Mouse (Mus musculus) liver, embryonic 13.5 days (tissue): ENCODE measurements at regions not wholly inside any gene's neighbourhood (a gene's known extent, or its start where the extent isn't known, plus 50 kb on each side); places are given as distances from the start of the nearest gene placed in this dataset.

Experiments
- ATAC-seq: fragments of 200-750 bp; cut with Nextera tagmentation; 2 replicates; pipeline ENCODE4 v1.8.0; 2017; ENCODE audit warnings: low read depth, mild to moderate bottlenecking, moderate number of reproducible peaks, moderate library complexity
- DNase-seq: peaks from one replicate; pipeline ENCODE4 v3.0.0; 2022
- H3K27ac ChIP-seq: fragments of 300-500 bp; sonication (generic); 2 replicates; pipeline ENCODE4 v1.5.1; 2015; ENCODE audit warnings: moderate library complexity, mild to moderate bottlenecking, inconsistent platforms
- H3K27me3 ChIP-seq: fragments of 300-500 bp; sonication (generic); 2 replicates; pipeline ENCODE4 v1.6.1; 2015; ENCODE audit warnings: mild to moderate bottlenecking, inconsistent platforms
- H3K36me3 ChIP-seq: fragments of 300-500 bp; sonication (generic); 2 replicates; pipeline ENCODE4 v1.6.1; 2015; ENCODE audit warnings: mild to moderate bottlenecking, inconsistent platforms
- H3K4me1 ChIP-seq: fragments of 300-500 bp; sonication (generic); replicated peaks from 2 replicates; pipeline ENCODE4 v1.6.1; 2015; ENCODE audit warnings: inconsistent platforms
- H3K4me2 ChIP-seq: fragments of 300-500 bp; sonication (generic); 2 replicates; pipeline ENCODE4 v1.6.1; 2015; ENCODE audit warnings: inconsistent platforms, mild to moderate bottlenecking, moderate library complexity
- H3K4me3 ChIP-seq: fragments of 300-500 bp; sonication (generic); replicated peaks from 2 replicates; pipeline ENCODE4 v1.5.1; 2015; ENCODE audit warnings: mild to moderate bottlenecking, inconsistent platforms
- H3K9ac ChIP-seq: fragments of 300-500 bp; sonication (generic); 2 replicates; pipeline ENCODE4 v1.6.1; 2015; ENCODE audit warnings: mild to moderate bottlenecking, inconsistent platforms
- H3K9me3 ChIP-seq: fragments of 300-500 bp; sonication (generic); replicated peaks from 2 replicates; pipeline ENCODE4 v1.6.1; 2016; ENCODE audit warnings: inconsistent platforms
- WGBS: fragments of 180-500 bp; shearing (Covaris S2); methylation state at CpG from one replicate; pipeline ENCODE4 v1.1.7; 2015; ENCODE audit not compliant: insufficient replicate concordance; 5-methylcytosine and 5-hydroxymethylcytosine counted together

GRCm38 (mm10) chr7:71289702-71290101 is 61.6 kb downstream of the Gm10295 start:
- H3K4me1 ChIP-seq: no peaks in the 10 kb centered on the region
- no peak overlapping the region for H3K27ac ChIP-seq

GRCm38 (mm10) chr7:71289266-71289665 is 62.0 kb downstream of the Gm10295 start:
- Histone ChIP-seq H3K4me2 (no peak overlapping the region), H3K9ac (no peak overlapping the region), H3K36me3 (no peaks in the 10 kb centered on the region), H3K4me3 (no peak overlapping the region), H3K9me3 (no peaks in the 10 kb centered on the region), H3K27me3 (no peaks in the 10 kb centered on the region), H3K27ac (no peak overlapping the region), H3K4me1 (no peaks in the 10 kb centered on the region)
- no peak for DNase-seq
- 64% methylated on average over 5 of the region's 5 CpGs for WGBS
- ATAC-seq: no peak

More at GRCm38 (mm10) chr7:71289702-71290101, 61.6 kb downstream of the Gm10295 start:
- Histone ChIP-seq H3K9me3 (no peaks in the 10 kb centered on the region), H3K4me2 (no peak overlapping the region), H3K9ac (no peak overlapping the region), H3K4me3 (no peak overlapping the region), H3K36me3 (no peaks in the 10 kb centered on the region), H3K27me3 (no peaks in the 10 kb centered on the region)
- DNase-seq: no peak
- ATAC-seq: no peak
- 26% methylated on average over 4 of the region's 4 CpGs for WGBS

GRCm38 (mm10) chr7:71287441-71287840 is 63.8 kb downstream of the Gm10295 start:
- DNase-seq: no peak
- Histone ChIP-seq H3K36me3 (no peaks in the 10 kb centered on the region), H3K27ac (no peak overlapping the region), H3K4me2 (no peak overlapping the region), H3K4me1 (no peaks in the 10 kb centered on the region), H3K4me3 (no peak overlapping the region), H3K9ac (no peak overlapping the region), H3K9me3 (no peaks in the 10 kb centered on the region), H3K27me3 (no peaks in the 10 kb centered on the region)
- 72% methylated on average over 7 of the region's 7 CpGs for WGBS
- ATAC-seq: no peak

GRCm38 (mm10) chr7:71284246-71284645 is 67.0 kb downstream of the Gm10295 start:
- no peak for ATAC-seq
- H3K36me3 ChIP-seq: no peaks in the 10 kb centered on the region
- H3K27ac ChIP-seq: no peak overlapping the region
- no peak overlapping the region for H3K4me3 ChIP-seq
- no peak for DNase-seq
- no peak overlapping the region for H3K4me2 ChIP-seq
- H3K9me3 ChIP-seq: no peaks in the 10 kb centered on the region
- no peak overlapping the region for H3K9ac ChIP-seq
- no peaks in the 10 kb centered on the region for H3K4me1 ChIP-seq
- no peaks in the 10 kb centered on the region for H3K27me3 ChIP-seq

GRCm38 (mm10) chr7:71283419-71283818 is 67.9 kb downstream of the Gm10295 start:
- DNase-seq (no peak), ATAC-seq (no peak)
- Histone ChIP-seq H3K4me3 (no peak overlapping the region), H3K36me3 (no peaks in the 10 kb centered on the region), H3K27ac (no peak overlapping the region), H3K4me1 (no peaks in the 10 kb centered on the region), H3K27me3 (no peaks in the 10 kb centered on the region), H3K9ac (no peak overlapping the region), H3K9me3 (no peaks in the 10 kb centered on the region), H3K4me2 (no peak overlapping the region)
- WGBS: 40% methylated on average over 3 of the region's 3 CpGs

GRCm38 (mm10) chr7:71266101-71266500 is 85.2 kb downstream of the Gm10295 start:
- Histone ChIP-seq H3K4me3 (no peak overlapping the region), H3K36me3 (no peaks in the 10 kb centered on the region), H3K9me3 (no peaks in the 10 kb centered on the region), H3K4me1 (no peaks in the 10 kb centered on the region), H3K9ac (no peak overlapping the region), H3K27ac (no peak overlapping the region), H3K4me2 (no peak overlapping the region), H3K27me3 (no peaks in the 10 kb centered on the region)
- DNase-seq: no peak
- no peak for ATAC-seq
- WGBS: 79% methylated on average over 8 of the region's 8 CpGs

- Histone ChIP-seq H3K27me3 (no peaks in the 10 kb centered on the region), H3K9ac (no peak overlapping the region), H3K27ac (no peak overlapping the region), H3K4me1 (no peaks in the 10 kb centered on the region), H3K4me2 (no peak overlapping the region), H3K36me3 (no peaks in the 10 kb centered on the region), H3K9me3 (no peaks in the 10 kb centered on the region), H3K4me3 (no peak overlapping the region)
- WGBS: 46% methylated on average over 1 of the region's 1 CpGs
- no peak for ATAC-seq
- no peak for DNase-seq
These were observed 87.2 kb downstream of the Gm10295 start for GRCm38 (mm10) chr7:71264115-71264514.

GRCm38 (mm10) chr7:71249669-71250068 is 101.6 kb downstream of the Gm10295 start:
- no peak overlapping the region for H3K4me2 ChIP-seq
- H3K27ac ChIP-seq: no peak overlapping the region
- no peak for DNase-seq
- no peaks in the 10 kb centered on the region for H3K36me3 ChIP-seq
- WGBS: 46% methylated on average over 2 of the region's 2 CpGs
- no peaks in the 10 kb centered on the region for H3K27me3 ChIP-seq
- H3K9ac ChIP-seq: no peak overlapping the region
- H3K4me1 ChIP-seq: no peaks in the 10 kb centered on the region
- no peak overlapping the region for H3K4me3 ChIP-seq
- H3K9me3 ChIP-seq: no peaks in the 10 kb centered on the region
- ATAC-seq: no peak

- Histone ChIP-seq H3K9ac (no peak overlapping the region), H3K4me1 (no peaks in the 10 kb centered on the region), H3K27ac (no peak overlapping the region), H3K4me3 (no peak overlapping the region), H3K36me3 (no peaks in the 10 kb centered on the region), H3K27me3 (no peaks in the 10 kb centered on the region), H3K9me3 (no peaks in the 10 kb centered on the region), H3K4me2 (no peak overlapping the region)
- WGBS: 51% methylated on average over 5 of the region's 5 CpGs
- DNase-seq (no peak), ATAC-seq (no peak)
These were observed 102.1 kb downstream of the Gm10295 start for GRCm38 (mm10) chr7:71249216-71249615.

- Histone ChIP-seq H3K4me2 (no peak overlapping the region), H3K27me3 (no peaks in the 10 kb centered on the region), H3K4me3 (no peak overlapping the region), H3K9me3 (no peaks in the 10 kb centered on the region), H3K4me1 (no peaks in the 10 kb centered on the region), H3K36me3 (no peaks in the 10 kb centered on the region), H3K9ac (no peak overlapping the region), H3K27ac (no peak overlapping the region)
- DNase-seq: no peak
- no peak for ATAC-seq
- WGBS: 62% methylated on average over 5 of the region's 5 CpGs
These were observed 103.4 kb downstream of the Gm10295 start for GRCm38 (mm10) chr7:71247922-71248321.

- Histone ChIP-seq H3K9me3 (no peaks in the 10 kb centered on the region), H3K4me1 (no peaks in the 10 kb centered on the region), H3K4me3 (no peak overlapping the region), H3K27me3 (no peaks in the 10 kb centered on the region), H3K36me3 (no peaks in the 10 kb centered on the region), H3K9ac (no peak overlapping the region), H3K4me2 (no peak overlapping the region), H3K27ac (no peak overlapping the region)
- WGBS: 20% methylated on average over 2 of the region's 2 CpGs
- DNase-seq: no peak
- ATAC-seq: 0 out of 2 replicates have a peak, but pooled peaks have one; percentile 15
These were observed 108.8 kb downstream of the Gm10295 start for GRCm38 (mm10) chr7:71242379-71242911.

- no peaks in the 10 kb centered on the region for H3K36me3 ChIP-seq
- no peak overlapping the region for H3K4me2 ChIP-seq
- WGBS: 54% methylated on average over 3 of the region's 3 CpGs
- H3K9me3 ChIP-seq: no peaks in the 10 kb centered on the region
- H3K9ac ChIP-seq: no peak overlapping the region
- H3K4me1 ChIP-seq: no peaks in the 10 kb centered on the region
- ATAC-seq (no peak), DNase-seq (no peak)
- no peak overlapping the region for H3K4me3 ChIP-seq
- no peaks in the 10 kb centered on the region for H3K27me3 ChIP-seq
- no peak overlapping the region for H3K27ac ChIP-seq
These were observed 112.1 kb downstream of the Gm10295 start for GRCm38 (mm10) chr7:71239207-71239606.
